Mouse (Mus musculus) stomach, postnatal 0 days (tissue): ENCODE measurements around the gene Cdk19. TPM values are rescaled to one million over a fixed set of nuclear protein-coding genes. Genes with fewer than 3 reads are reported as not detected.
"Not testable (repeated sequence)": the region's sequence is repeated elsewhere in the genome, so short reads cannot be mapped to it uniquely, and the experiment has no call there.

Source experiments
- ATAC-seq: fragments of 200-750 bp; cut with Nextera tagmentation; 2 replicates; pipeline ENCODE4 v1.8.0; 2017; ENCODE audit not compliant: low FRiP score, low TSS enrichment
- DNase-seq: peaks from one replicate; pipeline ENCODE4 v3.0.0-alpha.2; 2016; ENCODE audit warnings: low spot score
- H3K27ac ChIP-seq: fragments of 300-500 bp; sonication (generic); replicated peaks from 2 replicates; pipeline ENCODE4 v1.5.1; 2014; ENCODE audit warnings: mild to moderate bottlenecking, control low read depth
- H3K27me3 ChIP-seq: fragments of 300-500 bp; sonication (generic); 2 replicates; pipeline ENCODE4 v1.6.1; 2014; ENCODE audit warnings: low read length; ENCODE audit not compliant: control insufficient read depth, insufficient read depth
- H3K36me3 ChIP-seq: fragments of 300-500 bp; sonication (generic); 2 replicates; pipeline ENCODE4 v1.6.1; 2014; ENCODE audit warnings: low read length, mixed read lengths; ENCODE audit not compliant: control insufficient read depth, insufficient read depth
- H3K4me1 ChIP-seq: fragments of 300-500 bp; sonication (generic); replicated peaks from 2 replicates; pipeline ENCODE4 v1.6.1; 2014; ENCODE audit warnings: antibody characterized with exemption; ENCODE audit not compliant: control insufficient read depth, insufficient read depth
- H3K4me2 ChIP-seq: fragments of 300-500 bp; sonication (generic); replicated peaks from 2 replicates; pipeline ENCODE4 v1.6.1; 2014; ENCODE audit warnings: low read depth, mild to moderate bottlenecking, control low read depth, moderate library complexity
- H3K4me3 ChIP-seq: fragments of 300-500 bp; sonication (generic); 2 replicates; pipeline ENCODE4 v1.5.1; 2014; ENCODE audit warnings: low read depth, low read length, control low read depth
- H3K9ac ChIP-seq: fragments of 300-500 bp; sonication (generic); 2 replicates; pipeline ENCODE4 v1.6.1; 2014; ENCODE audit warnings: mild to moderate bottlenecking, low read length, control low read depth, mixed read lengths
- H3K9me3 ChIP-seq: fragments of 300-500 bp; sonication (generic); 2 replicates; pipeline ENCODE4 v1.6.1; 2016; ENCODE audit warnings: low read length; ENCODE audit not compliant: control insufficient read depth
- CTCF ChIP-seq: IDR thresholded peaks from 2 replicates; pipeline ENCODE4 v1.5.1; 2016; ENCODE audit warnings: antibody characterized with exemption, low read depth, mild to moderate bottlenecking, moderate library complexity
- EP300 ChIP-seq: optimal IDR thresholded peaks from 2 replicates; pipeline ENCODE3; 2016; ENCODE audit warnings: antibody characterized with exemption
- WGBS: fragments of 180-500 bp; shearing (Covaris S2); extraction: QIAGEN DNeasy Blood & Tissue Kit; methylation state at CpG from one replicate; pipeline ENCODE4 v1.1.7; 2014; 5-methylcytosine and 5-hydroxymethylcytosine counted together
- polyA plus RNA-seq: library from polyadenylated mRNA; unstranded; fragments of >200 nt; fragmentation: Nextera tagmentation; extraction: Ambion mirVana; gene quantifications from 2 replicates; pipeline ENCODE4 v1.2.1, GENCODE M21; 2015

Gene Cdk19
- 4.2 and 4.4 TPM in 2 replicates for polyA plus RNA-seq

DNA sequence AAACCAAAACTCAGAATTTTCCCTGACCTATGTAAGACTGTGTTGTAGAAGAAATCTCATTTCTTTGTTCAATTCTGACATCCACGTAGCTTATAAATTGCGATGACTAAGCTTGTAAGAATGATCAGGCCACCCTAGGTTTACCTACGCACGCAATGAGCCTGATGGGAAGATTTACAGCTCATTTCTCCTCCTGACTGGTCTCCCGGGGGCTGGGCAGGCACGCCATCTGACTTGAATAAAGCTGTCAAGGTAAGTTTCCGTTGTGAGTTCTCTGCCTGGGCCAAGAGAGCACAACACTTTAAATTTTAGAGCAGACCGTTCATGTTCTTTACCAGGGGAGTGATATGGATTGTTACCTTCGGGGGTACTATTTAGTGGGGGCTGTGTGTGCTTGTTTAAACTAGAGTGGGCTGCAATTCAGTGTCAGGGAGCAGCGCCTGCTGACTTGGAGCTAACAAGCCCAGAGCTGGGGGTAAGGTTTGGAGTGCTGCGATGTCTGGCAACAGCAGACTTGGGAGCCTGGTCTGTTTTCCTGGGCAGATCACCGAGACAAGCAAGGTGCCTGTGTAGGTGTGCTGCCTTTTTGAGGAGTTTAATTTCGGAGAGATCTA is at the start of gene Cdk19:
TSS of gene Cdk19 (plus strand) at position 214 of the 614 bp plus-strand sequence.
- Histone ChIP-seq H3K27ac (peak within 1 kb of the TSS; percentile 82), H3K4me1 (no peaks in the 10 kb centered on the region), H3K4me2 (no peak within 1 kb of the TSS), H3K4me3 (no peak within 1 kb of the TSS), H3K36me3 (no peaks in the 10 kb centered on the region), H3K27me3 (no peaks in the 10 kb centered on the region), H3K9me3 (no peaks in the 10 kb centered on the region), H3K9ac (no peak within 1 kb of the TSS)
- 26% methylated on average over 13 of the region's 13 CpGs for WGBS
- TF ChIP-seq EP300 (no peak), CTCF (no peak)
- ATAC-seq (peak; percentile 76), DNase-seq (peak; percentile 53)

DNA sequence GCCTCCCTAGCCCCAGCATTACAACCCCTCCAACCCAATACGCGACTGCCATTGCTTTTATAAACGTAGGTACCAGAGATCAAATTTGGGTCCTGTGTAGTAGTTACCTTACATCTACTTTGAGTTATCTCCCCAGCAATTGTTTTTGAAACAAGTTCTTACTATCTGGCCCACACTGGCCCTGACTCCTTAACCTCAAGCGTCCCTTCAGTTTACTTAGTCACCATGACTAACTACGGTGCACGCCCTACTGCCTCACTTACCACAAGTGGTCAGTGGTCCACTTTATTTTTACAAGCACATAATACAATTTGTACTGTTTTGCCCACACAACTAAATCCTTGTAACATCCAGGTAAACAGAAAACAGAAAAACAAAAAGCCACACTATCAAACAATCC is 46.7 kb upstream of the Cdk19 start:
- no peaks in the 10 kb centered on the region for H3K9me3 ChIP-seq
- DNase-seq, result no peak
- H3K4me1 ChIP-seq, result no peaks in the 10 kb centered on the region
- 86% methylated on average over 6 of the region's 6 CpGs for WGBS
- H3K9ac ChIP-seq, result no peak overlapping the region
- TF ChIP-seq EP300, result no peak
- no peak for TF ChIP-seq CTCF
- peaks cover 8% of the 10 kb centered on the region for H3K36me3 ChIP-seq
- no peak overlapping the region for H3K4me2 ChIP-seq
- H3K27ac ChIP-seq, result no peak overlapping the region
- 0 out of 2 replicates have a peak, but pooled peaks have one; percentile 42 for ATAC-seq
- H3K4me3 ChIP-seq, result no peak overlapping the region
- H3K27me3 ChIP-seq, result no peaks in the 10 kb centered on the region

DNA sequence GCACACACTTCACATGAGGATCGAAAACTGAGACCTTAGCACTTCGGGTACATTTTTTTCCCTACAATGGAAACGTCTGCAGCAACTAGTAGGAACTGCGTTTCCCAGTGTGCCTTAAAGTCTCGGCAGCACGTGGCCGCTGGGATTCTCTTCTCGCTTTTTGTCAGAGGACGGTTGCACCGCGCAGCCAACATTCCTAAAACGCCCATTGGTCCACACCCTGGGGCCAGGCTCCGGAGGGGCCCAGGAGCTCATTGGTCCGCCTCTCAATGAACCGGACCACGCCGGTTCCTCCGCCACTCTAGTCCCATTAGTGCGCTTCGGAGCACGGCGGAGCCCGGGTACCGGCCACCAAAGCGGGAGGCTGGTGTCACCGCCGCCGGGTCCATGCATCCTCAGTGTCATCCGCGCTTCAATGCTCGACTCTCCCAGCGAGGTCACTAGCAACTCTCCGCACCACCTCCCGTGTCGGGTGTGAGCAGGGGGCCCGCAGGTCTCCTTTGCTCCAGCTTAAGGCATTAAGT is 38.7 kb upstream of the Cdk19 start:
- peaks cover 4% of the 10 kb centered on the region; the same call in 1 of the 2 replicates for H3K4me1 ChIP-seq
- no peaks in the 10 kb centered on the region for H3K36me3 ChIP-seq
- ATAC-seq (peak; percentile 90), DNase-seq (peak; percentile 90)
- peak overlapping the region; percentile 95 for H3K9ac ChIP-seq
- no peaks in the 10 kb centered on the region for H3K27me3 ChIP-seq
- under 1% methylated on average over 36 of the region's 36 CpGs for WGBS
- H3K9me3 ChIP-seq, result no peaks in the 10 kb centered on the region
- H3K4me2 ChIP-seq, result peak overlapping the region; percentile 82
- peak overlapping the region; percentile 96 for H3K27ac ChIP-seq
- TF ChIP-seq EP300 (no peak), CTCF (no peak)
- peak overlapping the region; percentile 94 for H3K4me3 ChIP-seq

DNA sequence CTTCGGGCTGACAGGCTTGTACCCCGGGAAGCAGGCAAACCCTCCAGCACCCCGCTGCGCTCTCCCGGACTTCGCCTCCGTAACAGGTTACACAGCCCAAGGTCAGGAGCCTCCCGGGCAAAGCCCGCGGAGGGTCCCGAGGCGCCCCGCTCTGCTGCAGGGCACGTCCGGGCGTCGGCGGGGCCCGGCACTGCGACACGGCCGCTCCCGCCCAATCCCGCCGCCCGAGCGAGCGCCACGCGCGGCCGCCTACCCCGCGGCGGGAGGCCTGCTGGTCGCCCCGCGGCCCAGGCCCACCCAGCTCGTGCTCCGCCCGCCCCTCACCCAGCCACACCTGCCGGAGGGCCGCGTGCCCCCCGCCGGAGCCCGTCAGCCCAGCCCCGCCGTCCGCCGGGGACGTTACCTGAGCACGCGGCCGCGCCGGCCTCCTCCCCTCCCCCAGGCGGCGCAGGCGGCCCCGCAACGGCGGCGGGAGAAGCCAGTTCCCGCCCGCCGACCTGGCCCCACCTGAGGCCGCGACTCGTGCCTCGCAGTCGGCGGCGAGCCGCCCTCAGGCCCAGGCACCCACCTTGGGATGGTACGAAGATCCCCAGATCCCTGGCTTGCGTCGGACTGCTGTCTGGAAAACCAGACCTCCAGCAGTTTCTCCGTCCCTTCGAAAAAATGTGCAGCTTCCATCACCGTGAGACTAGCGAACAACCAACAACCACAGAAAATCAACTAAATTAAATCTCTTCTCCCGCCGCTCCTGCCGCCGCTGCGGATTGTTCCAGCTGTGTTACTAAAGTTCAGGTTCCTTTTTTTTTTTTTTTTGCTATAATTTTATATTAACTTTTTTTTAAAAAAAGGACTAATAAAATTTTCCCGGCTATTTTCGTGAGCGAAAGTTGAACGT is 37.9 kb upstream of the Cdk19 start:
- ATAC-seq (peak; percentile 30), DNase-seq (peak; percentile 70)
- WGBS, result under 1% methylated on average over 59 of the region's 91 CpGs
- peak overlapping the region; percentile 82 for H3K4me2 ChIP-seq
- H3K4me1 ChIP-seq, H3K9me3 ChIP-seq, H3K36me3 ChIP-seq, H3K27me3 ChIP-seq: not testable (repeated sequence)
- H3K4me3 ChIP-seq, result peak overlapping the region; percentile 94
- H3K27ac ChIP-seq, result peak overlapping the region; percentile 96
- peak; percentile 20; the same call in 1 of the 2 replicates for TF ChIP-seq CTCF
- peak overlapping the region; percentile 95 for H3K9ac ChIP-seq

- Histone ChIP-seq H3K36me3 (no peaks in the 10 kb centered on the region), H3K9ac (peak within 1 kb of the TSS; percentile 95), H3K27me3 (no peaks in the 10 kb centered on the region), H3K27ac (peak within 1 kb of the TSS; percentile 96), H3K4me1 (peaks cover 4% of the 10 kb centered on the region; the same call in 1 of the 2 replicates), H3K4me2 (peak within 1 kb of the TSS; percentile 82), H3K9me3 (no peaks in the 10 kb centered on the region), H3K4me3 (peak within 1 kb of the TSS; percentile 94)
- WGBS, result under 1% methylated on average over 55 of the region's 55 CpGs
- DNase-seq (peak; percentile 100), ATAC-seq (peak; percentile 95)
- TF ChIP-seq CTCF, result 0 out of 2 replicates have a peak, but pooled peaks have one; percentile 1
- no peak for TF ChIP-seq EP300
Measured at GRCm38 (mm10) chr10:40302140-40302985, 37.0 kb upstream of the Cdk19 start, which contains the start of gene Amd1. Amd1 (minus strand) TSS chr10:40302186.
